Mouse (Mus musculus) forebrain, postnatal 0 days (tissue): Measurements from ENCODE around the gene Psmb7. TPM values are rescaled to one million over a fixed set of nuclear protein-coding genes. Genes with fewer than 3 reads are reported as not detected.

Source experiments
- ATAC-seq: fragments of 200-750 bp; cut with Nextera tagmentation; 2 replicates; pipeline ENCODE4 v1.8.0; 2017; ENCODE audit warnings: mild to moderate bottlenecking, moderate library complexity
- DNase-seq: peaks from one replicate; pipeline ENCODE4 v3.0.0-alpha.2; 2015
- H3K27ac ChIP-seq: fragments of 300-500 bp; sonication (generic); 2 replicates; pipeline ENCODE4 v1.5.1; 2014; ENCODE audit warnings: low read depth, mild to moderate bottlenecking, antibody characterized with exemption, low read length, moderate library complexity, mixed read lengths
- H3K27me3 ChIP-seq: fragments of 300-500 bp; sonication (generic); 2 replicates; pipeline ENCODE4 v1.6.1; 2014; ENCODE audit warnings: mild to moderate bottlenecking, low read length, mixed read lengths; ENCODE audit not compliant: insufficient read depth
- H3K36me3 ChIP-seq: fragments of 300-500 bp; sonication (generic); 2 replicates; pipeline ENCODE4 v1.6.1; 2014; ENCODE audit warnings: mild to moderate bottlenecking, moderate library complexity; ENCODE audit not compliant: insufficient read depth
- H3K4me1 ChIP-seq: fragments of 300-500 bp; sonication (generic); 2 replicates; pipeline ENCODE4 v1.6.1; 2014; ENCODE audit warnings: antibody characterized with exemption; ENCODE audit not compliant: insufficient read depth
- H3K4me2 ChIP-seq: fragments of 300-500 bp; sonication (generic); 2 replicates; pipeline ENCODE4 v1.6.1; 2014; ENCODE audit warnings: low read depth, mild to moderate bottlenecking, moderate library complexity
- H3K4me3 ChIP-seq: fragments of 300-500 bp; sonication (generic); 2 replicates; pipeline ENCODE4 v1.5.1; 2014; ENCODE audit warnings: low read depth, low read length, mixed read lengths
- H3K9ac ChIP-seq: fragments of 300-500 bp; sonication (generic); 2 replicates; pipeline ENCODE4 v1.6.1; 2014; ENCODE audit warnings: mild to moderate bottlenecking
- H3K9me3 ChIP-seq: fragments of 300-500 bp; sonication (generic); 2 replicates; pipeline ENCODE4 v1.6.1; 2016; ENCODE audit warnings: low read length
- CTCF ChIP-seq: sonication (generic); IDR thresholded peaks from 2 replicates; pipeline ENCODE4 v1.5.1; 2016; ENCODE audit warnings: antibody characterized with exemption, control low read depth, low read depth
- WGBS: fragments of 180-500 bp; shearing (Covaris S2); extraction: QIAGEN DNeasy Blood & Tissue Kit; methylation state at CpG from one replicate; pipeline ENCODE4 v1.1.7; 2014; 5-methylcytosine and 5-hydroxymethylcytosine counted together
- polyA plus RNA-seq: library from polyadenylated mRNA; unstranded; fragments of >200 nt; fragmentation: Nextera tagmentation; extraction: Ambion mirVana; gene quantifications from 2 replicates; pipeline ENCODE4 v1.2.1, GENCODE M21; 2015
- total RNA-seq: library from RNA; depleted of rRNA; stranded (reverse); fragments of >200 nt; gene quantifications from 2 replicates; pipeline ENCODE4 v1.2.3, GENCODE M21; 2014

The Psmb7 gene
- total and polyA plus RNA-seq, 2 experiments from 2014 or later: 276 to 292 TPM

DNA sequence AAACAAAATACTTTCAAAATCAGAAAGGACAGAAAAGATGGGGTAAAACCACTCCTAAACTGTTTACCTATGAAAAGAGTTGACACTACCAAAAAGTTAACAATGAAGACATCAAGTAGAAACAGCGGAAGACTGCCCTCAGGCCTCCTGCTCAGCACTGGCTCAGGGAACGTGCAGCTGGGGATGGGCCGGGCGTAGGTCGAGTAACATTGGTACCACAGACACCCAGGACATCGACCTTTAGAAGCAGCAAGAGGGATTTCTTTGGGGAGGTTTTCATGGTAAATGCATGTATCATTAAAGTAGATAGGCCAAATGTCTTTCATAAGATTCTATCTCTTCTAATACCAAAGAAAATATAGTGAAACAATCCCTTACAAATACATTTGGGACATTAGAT lies 31.3 kb downstream of the Psmb7 start:
- DNase-seq: no peak
- H3K4me3 ChIP-seq: no peak overlapping the region
- peaks cover 8% of the 10 kb centered on the region; the same call in 1 of the 2 replicates for H3K4me1 ChIP-seq
- no peaks in the 10 kb centered on the region for H3K9me3 ChIP-seq
- no peak overlapping the region for H3K4me2 ChIP-seq
- TF ChIP-seq CTCF: no peak
- no peak overlapping the region for H3K9ac ChIP-seq
- peaks cover 10% of the 10 kb centered on the region; the same call in 1 of the 2 replicates for H3K36me3 ChIP-seq
- no peaks in the 10 kb centered on the region for H3K27me3 ChIP-seq
- no peak for ATAC-seq
- 92% methylated on average over 6 of the region's 6 CpGs for WGBS
- H3K27ac ChIP-seq: no peak overlapping the region

GRCm38 (mm10) chr2:38610161-38610560 lies 33.7 kb downstream of the Psmb7 start:
- Histone ChIP-seq H3K4me3 (no peak overlapping the region), H3K27me3 (no peaks in the 10 kb centered on the region), H3K9ac (no peak overlapping the region), H3K9me3 (no peaks in the 10 kb centered on the region), H3K4me2 (no peak overlapping the region), H3K27ac (no peak overlapping the region), H3K36me3 (peaks cover 14% of the 10 kb centered on the region; the same call in 1 of the 2 replicates), H3K4me1 (peaks cover 3% of the 10 kb centered on the region; the same call in 1 of the 2 replicates)
- DNase-seq (no peak), ATAC-seq (no peak)
- TF ChIP-seq CTCF: no peak
- 77% methylated on average over 2 of the region's 2 CpGs for WGBS

DNA sequence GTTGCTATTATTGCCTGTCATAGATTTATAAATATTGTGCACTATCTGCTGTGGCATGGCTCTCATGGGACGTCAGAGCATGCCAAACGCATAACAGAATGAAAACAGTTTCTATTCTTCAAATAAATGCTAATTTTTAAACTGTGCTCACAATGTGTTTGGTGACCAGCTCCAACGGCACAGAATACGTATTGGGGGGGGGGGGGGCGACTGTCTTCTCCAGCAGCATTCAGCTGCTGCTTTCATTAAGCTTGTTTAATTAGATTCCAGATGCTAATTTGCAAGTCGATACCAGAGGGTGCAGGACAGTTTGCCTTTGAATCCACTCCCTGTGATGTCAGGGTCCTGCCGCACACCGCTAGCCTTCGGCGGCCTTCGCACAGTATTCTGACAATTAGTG lies 34.6 kb downstream of the Psmb7 start:
- no peaks in the 10 kb centered on the region for H3K9me3 ChIP-seq
- DNase-seq: no peak
- TF ChIP-seq CTCF: no peak
- WGBS: 14% methylated on average over 11 of the region's 11 CpGs
- H3K4me3 ChIP-seq: no peak overlapping the region
- H3K4me1 ChIP-seq: no peaks in the 10 kb centered on the region
- no peak overlapping the region for H3K27ac ChIP-seq
- H3K4me2 ChIP-seq: no peak overlapping the region
- H3K27me3 ChIP-seq: no peaks in the 10 kb centered on the region
- H3K36me3 ChIP-seq: peaks cover 14% of the 10 kb centered on the region; the same call in 1 of the 2 replicates
- peak; percentile 54; the same call in 1 of the 2 replicates for ATAC-seq
- H3K9ac ChIP-seq: no peak overlapping the region

GRCm38 (mm10) chr2:38608831-38609309 lies 35.0 kb downstream of the Psmb7 start:
- H3K9ac ChIP-seq: no peak overlapping the region
- 41% methylated on average over 5 of the region's 5 CpGs for WGBS
- H3K4me1 ChIP-seq: no peaks in the 10 kb centered on the region
- no peak overlapping the region for H3K4me3 ChIP-seq
- DNase-seq (no peak), ATAC-seq (peak; percentile 56)
- TF ChIP-seq CTCF: no peak
- no peaks in the 10 kb centered on the region for H3K27me3 ChIP-seq
- no peaks in the 10 kb centered on the region for H3K9me3 ChIP-seq
- no peak overlapping the region for H3K4me2 ChIP-seq
- H3K27ac ChIP-seq: no peak overlapping the region
- H3K36me3 ChIP-seq: peaks cover 13% of the 10 kb centered on the region; the same call in 1 of the 2 replicates

- TF ChIP-seq CTCF: no peak
- DNase-seq (no peak), ATAC-seq (no peak)
- 79% methylated on average over 1 of the region's 1 CpGs for WGBS
- no peak overlapping the region for H3K4me3 ChIP-seq
- no peaks in the 10 kb centered on the region for H3K27me3 ChIP-seq
- no peaks in the 10 kb centered on the region for H3K9me3 ChIP-seq
- H3K27ac ChIP-seq: no peak overlapping the region
- peaks cover 7% of the 10 kb centered on the region; the same call in 1 of the 2 replicates for H3K36me3 ChIP-seq
- H3K9ac ChIP-seq: no peak overlapping the region
- no peaks in the 10 kb centered on the region for H3K4me1 ChIP-seq
- no peak overlapping the region for H3K4me2 ChIP-seq
Observed at GRCm38 (mm10) chr2:38607716-38608115, 36.2 kb downstream of the Psmb7 start.

GRCm38 (mm10) chr2:38600842-38601241 lies 43.0 kb downstream of the Psmb7 start:
- Histone ChIP-seq H3K9me3 (no peaks in the 10 kb centered on the region), H3K4me2 (no peak overlapping the region), H3K27me3 (no peaks in the 10 kb centered on the region), H3K27ac (no peak overlapping the region), H3K4me1 (no peaks in the 10 kb centered on the region), H3K36me3 (no peaks in the 10 kb centered on the region), H3K4me3 (no peak overlapping the region), H3K9ac (no peak overlapping the region)
- no peak for TF ChIP-seq CTCF
- ATAC-seq (no peak), DNase-seq (no peak)

- ATAC-seq (no peak), DNase-seq (no peak)
- Histone ChIP-seq H3K4me2 (no peak overlapping the region), H3K36me3 (no peaks in the 10 kb centered on the region), H3K9me3 (no peaks in the 10 kb centered on the region), H3K4me1 (no peaks in the 10 kb centered on the region), H3K9ac (no peak overlapping the region), H3K27ac (no peak overlapping the region), H3K27me3 (no peaks in the 10 kb centered on the region), H3K4me3 (no peak overlapping the region)
- 73% methylated on average over 2 of the region's 2 CpGs for WGBS
- no peak for TF ChIP-seq CTCF
Observed at GRCm38 (mm10) chr2:38598395-38598794, 45.5 kb downstream of the Psmb7 start.
